Mouse (Mus musculus) megakaryocyte progenitor cell, adult 5-6 weeks (primary cell): ENCODE measurements around the gene Epop. TPM values are rescaled to one million over a fixed set of nuclear protein-coding genes. Genes with fewer than 3 reads are reported as not detected.

Experiments
- ATAC-seq: replicated peaks from 2 replicates; pipeline ENCODE4 v1.8.0; 2016; ENCODE audit warnings: mild to moderate bottlenecking, moderate TSS enrichment, inconsistent platforms; ENCODE audit not compliant: poor library complexity
- total RNA-seq, 2 experiments: library from RNA; stranded (forward) in 1 of 2; stranded (reverse) in 1 of 2; fragments of 157-497, 149-512 nt in 1 of 2; fragments of 200-1000 nt in 1 of 2; gene quantifications; 2 replicates each; pipeline versions ENCODE4 v1.2.3 to v1.2.4; 2015 to 2017

Gene Epop
- 3.4 and 4.0 TPM in 2 replicates for total RNA-seq (2015)
- 0.62 and 0.91 TPM in 2 replicates for total RNA-seq (2017)

- ATAC-seq, result peak; percentile 95
Observed at GRCm38 (mm10) chr11:97629576-97629975, at the start of gene Epop. Gene Epop, minus strand, starts transcription at chr11:97629702.

GRCm38 (mm10) chr11:97678301-97678700 lies 48.8 kb upstream of the Epop start:
- no peak for ATAC-seq

DNA sequence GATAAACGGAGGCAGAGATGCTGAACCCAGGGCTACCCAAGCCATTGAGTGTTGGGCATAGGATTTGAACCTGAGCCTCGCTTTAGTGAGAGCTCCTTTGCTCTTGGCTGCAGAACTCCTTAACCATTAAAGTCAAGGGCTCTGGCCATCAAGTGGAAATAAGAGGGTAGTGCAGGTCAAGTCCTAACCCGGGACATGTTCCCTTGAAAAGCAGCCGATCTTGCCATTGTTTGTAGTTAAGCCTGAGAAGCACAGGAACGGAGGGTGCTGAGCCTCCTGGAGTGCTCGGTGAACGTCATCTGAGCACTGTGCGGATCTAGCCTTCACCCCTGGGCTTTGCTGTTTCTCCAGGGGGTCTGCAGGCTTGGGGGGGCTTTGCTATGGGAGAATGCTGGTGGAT lies 48.3 kb upstream of the Epop start:
- ATAC-seq, result peak; percentile 20; the same call in 1 of the 2 replicates

DNA sequence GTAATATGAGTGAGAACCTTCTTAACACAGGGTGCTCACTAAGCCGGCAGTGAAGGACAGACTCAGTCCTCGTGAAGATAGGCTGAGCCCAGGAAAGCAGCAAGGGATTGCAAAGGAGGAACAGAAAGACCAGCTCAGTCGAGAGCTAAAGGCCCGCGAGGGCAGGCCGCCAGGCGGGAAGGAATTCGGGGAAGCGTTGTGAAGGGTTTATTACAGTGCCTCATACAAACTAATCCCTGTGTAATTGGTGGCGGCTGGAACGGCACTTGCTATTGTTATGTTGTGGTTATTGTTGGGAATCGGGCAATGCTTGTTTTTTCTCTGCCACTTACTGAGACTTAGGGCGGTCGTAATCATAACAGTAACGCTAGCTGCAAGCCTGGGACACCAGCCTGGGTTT lies 47.9 kb upstream of the Epop start:
- no peak for ATAC-seq

- no peak for ATAC-seq
Observed at GRCm38 (mm10) chr11:97676050-97676754, 46.7 kb upstream of the Epop start.

GRCm38 (mm10) chr11:97673148-97673547 lies 43.6 kb upstream of the Epop start:
- no peak for ATAC-seq

- ATAC-seq, result no peak
Observed at GRCm38 (mm10) chr11:97671177-97671527, 41.6 kb upstream of the Epop start.

- no peak for ATAC-seq
Observed at GRCm38 (mm10) chr11:97670234-97671176, 41.0 kb upstream of the Epop start.

DNA sequence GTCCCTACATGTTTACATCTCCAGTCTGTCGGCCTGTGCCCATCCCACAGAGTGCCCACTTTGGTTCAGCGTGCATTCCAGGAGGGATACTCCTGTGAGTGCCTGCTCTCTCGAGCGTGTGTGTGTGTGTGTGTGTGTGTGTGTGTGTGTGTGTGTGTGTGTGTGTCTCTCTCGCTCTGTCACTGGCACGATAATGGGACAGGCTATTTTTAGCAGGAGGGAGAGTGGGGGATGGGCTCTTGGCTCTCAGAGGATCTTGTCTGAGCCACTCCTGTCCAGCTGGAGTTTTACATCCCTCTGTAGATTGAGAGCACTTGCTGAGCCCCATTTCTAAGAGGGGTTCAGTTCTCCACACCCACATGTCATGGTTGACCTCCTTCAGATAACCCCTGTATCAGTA lies 40.3 kb upstream of the Epop start:
- ATAC-seq, result no peak

GRCm38 (mm10) chr11:97669268-97669667 lies 39.8 kb upstream of the Epop start:
- no peak for ATAC-seq

DNA sequence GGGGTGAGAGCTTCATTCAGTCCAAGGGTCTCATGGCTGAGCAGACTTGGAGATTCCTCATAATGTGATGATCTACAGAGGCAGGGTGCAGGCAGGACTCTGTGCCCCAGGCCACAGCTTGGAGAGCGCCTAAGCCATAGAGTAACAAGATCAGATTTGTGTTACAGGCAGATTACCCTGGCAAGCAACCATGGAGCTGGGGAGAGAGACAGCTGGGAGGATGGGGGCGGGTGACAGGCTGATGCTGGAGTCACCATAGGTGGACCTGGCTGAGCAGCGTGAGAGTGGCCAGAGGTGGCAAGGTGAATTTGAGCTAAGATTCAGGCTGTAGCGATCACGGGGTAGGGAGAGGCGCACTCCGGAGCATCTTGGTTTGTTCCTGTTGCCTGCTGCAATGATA lies 38.7 kb upstream of the Epop start:
- ATAC-seq, result no peak

- no peak for ATAC-seq
Observed at GRCm38 (mm10) chr11:97666794-97667193, 37.3 kb upstream of the Epop start.

- no peak for ATAC-seq
Observed at GRCm38 (mm10) chr11:97666221-97666620, 36.7 kb upstream of the Epop start.

DNA sequence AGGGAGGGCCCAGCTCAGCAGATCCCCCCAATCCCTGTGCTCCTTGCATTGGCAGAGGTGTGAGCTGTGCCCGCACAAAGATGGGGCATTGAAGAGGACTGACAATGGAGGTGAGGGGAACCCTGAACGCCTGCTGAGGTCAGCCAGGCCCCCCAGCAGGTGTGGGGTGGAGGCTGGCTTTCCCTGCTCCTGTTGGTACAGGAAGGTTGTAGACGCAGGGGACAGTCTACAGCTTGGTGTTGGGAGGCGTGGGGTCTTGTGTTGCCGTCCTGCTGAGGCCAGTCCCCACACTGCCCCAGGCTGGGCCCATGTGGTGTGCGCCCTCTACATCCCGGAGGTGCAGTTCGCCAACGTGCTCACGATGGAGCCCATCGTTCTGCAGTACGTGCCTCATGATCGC lies 35.9 kb upstream of the Epop start:
- ATAC-seq, result no peak

DNA sequence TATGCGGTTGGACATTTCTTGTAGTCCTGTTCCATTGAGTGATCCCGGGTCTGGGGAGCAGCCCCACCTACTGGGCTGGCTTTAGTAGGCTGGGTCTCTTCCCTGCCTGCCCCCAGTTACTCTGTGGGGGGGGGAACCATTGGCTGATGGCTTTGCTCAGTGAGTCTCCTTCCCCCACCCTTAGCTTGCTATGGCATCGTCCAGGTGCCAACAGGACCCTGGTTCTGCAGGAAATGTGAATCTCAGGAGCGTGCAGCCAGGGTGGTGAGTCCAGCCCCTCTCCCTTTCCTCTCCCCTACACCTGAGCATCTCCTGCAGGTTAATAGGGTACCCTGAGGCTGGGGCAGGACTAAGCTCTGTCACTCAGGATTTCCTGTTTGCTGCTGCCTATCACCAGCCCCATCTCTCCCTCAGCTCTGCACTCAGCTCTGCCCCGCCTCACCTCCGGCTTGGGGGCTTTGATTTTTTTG lies 35.3 kb upstream of the Epop start:
- no peak for ATAC-seq

DNA sequence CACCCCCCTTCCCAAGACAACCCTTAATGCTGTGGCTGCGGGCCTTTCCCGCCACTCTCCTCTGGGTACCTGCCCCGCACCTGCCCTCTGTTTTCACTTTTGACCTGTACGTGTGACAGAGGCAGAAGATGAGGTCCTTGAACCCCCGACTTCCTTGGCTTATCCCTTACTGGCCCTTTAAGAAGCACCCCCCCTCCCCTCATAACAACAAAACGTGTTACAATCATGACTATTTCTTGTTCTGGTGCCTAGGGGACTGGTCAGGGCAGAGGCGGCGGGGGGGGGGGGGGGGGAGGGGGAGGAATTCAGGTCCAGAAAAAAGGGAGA lies 34.8 kb upstream of the Epop start:
- no peak for ATAC-seq

- no peak for ATAC-seq
Observed at GRCm38 (mm10) chr11:97663528-97664338, 34.2 kb upstream of the Epop start.

DNA sequence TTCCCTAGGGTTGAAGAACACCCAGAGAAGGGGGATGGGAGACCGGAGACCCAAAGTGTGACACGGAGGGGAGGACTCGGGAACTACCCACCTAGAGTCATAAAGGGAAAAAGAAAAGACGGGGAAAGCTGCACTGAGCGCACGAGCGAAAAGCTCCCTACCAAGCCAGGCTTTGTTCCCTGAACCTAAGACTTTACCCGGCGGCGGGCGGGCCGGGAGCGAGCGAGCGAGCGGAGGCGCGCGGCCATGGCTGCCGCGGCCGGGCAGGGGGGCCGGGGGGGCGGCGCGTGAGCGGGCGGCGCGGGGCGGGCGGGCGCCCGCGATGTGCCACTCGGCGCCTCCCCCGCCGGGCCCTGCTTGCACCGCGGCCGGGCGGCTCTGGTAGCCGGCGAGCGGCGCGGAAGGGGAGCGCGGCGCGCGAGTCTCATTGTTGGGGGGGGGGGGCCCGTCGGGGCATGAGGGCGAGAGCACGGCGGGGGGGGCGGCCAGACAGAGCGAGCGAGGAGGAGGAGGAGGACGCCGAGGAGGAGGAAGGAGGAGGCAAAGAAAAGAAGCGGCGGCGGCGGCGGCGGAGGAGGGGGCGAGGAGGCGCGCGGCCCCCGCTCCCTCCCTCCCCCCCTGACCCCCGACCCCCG lies 33.5 kb upstream of the Epop start, which contains the start of gene Mllt6:
Mllt6 (plus strand) TSS at position 522 of the 635 bp plus-strand sequence.
- ATAC-seq, result peak; percentile 32; the same call in 1 of the 2 replicates

- ATAC-seq, result no peak
Observed at GRCm38 (mm10) chr11:97662207-97662892, 32.8 kb upstream of the Epop start.

- ATAC-seq, result no peak
Observed at GRCm38 (mm10) chr11:97661648-97662133, 32.2 kb upstream of the Epop start.
